Mouse (Mus musculus) cerebellum, adult 18-20 months (tissue): ENCODE measurements around the gene Itpripl2.

Source experiments
- DNase-seq, 2 experiments: peaks; one replicate each; pipeline ENCODE4 v3.0.0; 2021

Gene Itpripl2

DNA sequence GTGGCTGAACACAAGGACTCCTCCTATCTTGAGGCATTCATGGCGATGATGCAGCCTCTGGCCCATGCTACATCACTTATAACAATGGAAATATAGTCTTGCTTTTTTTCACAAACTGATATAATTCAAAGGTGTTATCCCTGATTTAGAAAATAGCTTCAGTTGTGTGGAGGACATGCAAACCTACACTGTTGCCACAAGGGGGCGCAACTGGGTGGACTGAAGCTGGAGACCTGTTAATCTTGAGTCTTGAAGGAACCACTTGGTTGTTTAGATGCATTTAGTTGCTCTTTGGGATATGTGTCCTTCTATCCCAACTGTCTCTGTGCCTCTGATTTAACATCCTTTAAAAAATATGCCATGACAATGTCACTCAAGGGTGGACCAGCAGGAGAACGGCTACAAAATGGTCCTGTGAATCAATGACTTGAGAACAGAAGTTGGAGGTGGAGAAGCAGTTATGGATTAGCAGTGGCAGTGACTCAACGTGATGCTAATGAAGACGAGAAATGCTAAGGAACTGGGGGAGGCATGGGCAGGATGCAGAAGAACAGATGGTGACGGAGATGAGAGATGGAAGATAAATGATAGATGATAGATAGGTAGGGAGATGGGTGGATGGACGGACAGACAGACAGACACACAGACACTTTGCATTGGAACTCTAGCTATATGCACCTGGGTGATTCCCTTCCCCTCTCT, 54.5 kb downstream of the Itpripl2 start:
- DNase-seq = peak in 1 of 2 experiments; percentile 18
